In the genomic region with DNA sequence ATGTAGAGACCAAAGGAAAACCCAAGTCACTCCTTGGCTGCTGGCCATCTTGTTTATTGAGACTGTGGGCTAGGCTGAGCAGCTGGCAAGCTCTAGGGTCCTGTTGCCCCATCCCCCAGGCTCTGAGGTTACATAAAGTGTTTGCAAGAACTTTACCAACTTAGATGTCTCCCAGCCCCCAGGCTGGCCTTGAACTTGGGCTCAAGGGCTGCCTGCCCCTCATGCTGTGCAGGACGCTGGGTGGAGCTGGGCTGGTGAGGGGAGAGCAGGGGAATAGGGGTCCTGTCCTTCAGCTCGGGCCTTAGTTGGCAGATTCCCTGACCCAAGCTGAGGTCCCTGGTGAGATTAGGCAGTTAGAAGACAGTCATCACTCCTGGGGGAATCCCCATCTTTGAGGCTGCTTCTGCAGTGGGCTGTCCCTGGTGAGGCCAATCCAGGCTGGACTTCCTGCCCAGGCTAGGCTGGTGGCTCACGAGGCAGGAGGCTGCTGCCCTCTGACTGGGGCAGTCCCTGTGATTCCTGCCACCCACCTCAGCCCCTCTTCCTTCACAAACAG, we compare ENCODE assay signal across 9 mouse cellular contexts. TPM values are rescaled to one million over a fixed set of nuclear protein-coding genes. Genes with fewer than 3 reads are reported as not detected.
DNase-seq lines count a peak whose midpoint lies in the region; ATAC-seq lines count a peak whose summit lies in the region.
"Had no signal": no experiment of that assay in that cellular context is flagged by ENCODE, and none has a peak within 500 bp of the region (broad histone marks: within the 10 kb centered on the region; RNA-seq: fewer than 3 reads in every experiment).

No protein-coding gene starts in this region.

- H3K4me1 ChIP-seq in heart, embryonic 10.5 days = peaks cover 54% of the 10 kb centered on the region
- H3K4me1 ChIP-seq in embryonic facial prominence, embryonic 14.5 days (ENCODE audit: control insufficient read depth, insufficient read depth, low read length) = peaks cover 23% of the 10 kb centered on the region

- no peaks in the 10 kb centered on the region for H3K9me3 ChIP-seq in heart, embryonic 10.5 days
- no peaks in the 10 kb centered on the region for H3K9me3 ChIP-seq in embryonic facial prominence, embryonic 14.5 days (ENCODE audit: control insufficient read depth, low read length)

- H3K36me3 ChIP-seq in heart, embryonic 10.5 days = no peaks in the 10 kb centered on the region
- H3K36me3 ChIP-seq in embryonic facial prominence, embryonic 14.5 days (ENCODE audit: control insufficient read depth, insufficient read depth, low read length) = no peaks in the 10 kb centered on the region
- no peaks in the 10 kb centered on the region for H3K36me3 ChIP-seq in splenic B cell, adult 2 months (ENCODE audit: control insufficient read depth, insufficient read depth, low read length, poor library complexity, severe bottlenecking)

- H3K27ac ChIP-seq in heart, embryonic 10.5 days = peak overlapping the region; percentile 17; the same call in 1 of the 2 replicates
- H3K27ac ChIP-seq in embryonic facial prominence, embryonic 14.5 days (replicated peaks; ENCODE audit: low read depth, low read length) = no peak overlapping the region

- DNase-seq in heart, embryonic 10.5 days (ENCODE audit: low spot score) = no peak
- no peak for DNase-seq in heart, postnatal 36 days
- peak; percentile 52 for DNase-seq in ovary, adult 18-20 months (ENCODE audit: low spot score)
- DNase-seq in ovary, postnatal 10 days (ENCODE audit: low spot score) = no peak
- DNase-seq in embryonic facial prominence, embryonic 14.5 days (ENCODE audit: low spot score) = peak; percentile 80
- DNase-seq in splenic B cell, adult 2 months (ENCODE audit: low read depth, low spot score) = peak; percentile 57
- no peak for DNase-seq in thymus, postnatal 25 days
- no peak for DNase-seq in thymus, postnatal 36 days
- DNase-seq: gastrocnemius, postnatal 36 days had no signal

- H3K27me3 ChIP-seq in heart, embryonic 10.5 days (ENCODE audit: insufficient read depth, poor library complexity, severe bottlenecking) = no peaks in the 10 kb centered on the region
- H3K27me3 ChIP-seq in embryonic facial prominence, embryonic 14.5 days (replicated peaks; ENCODE audit: control insufficient read depth, insufficient read depth, low read length) = no peaks in the 10 kb centered on the region
- H3K27me3 ChIP-seq in splenic B cell, adult 2 months (ENCODE audit: control insufficient read depth, insufficient read depth, low read length, poor library complexity, severe bottlenecking) = no peaks in the 10 kb centered on the region

- no peak overlapping the region for H3K4me2 ChIP-seq in embryonic facial prominence, embryonic 14.5 days (ENCODE audit: low read depth, low read length)

- WGBS in heart, embryonic 10.5 days = 55% methylated on average over 3 of the region's 3 CpGs
- 42% methylated on average over 2 of the region's 3 CpGs for WGBS in embryonic facial prominence, embryonic 14.5 days

- H3K4me3 ChIP-seq in heart, embryonic 10.5 days = no peak overlapping the region
- H3K4me3 ChIP-seq in embryonic facial prominence, embryonic 14.5 days (ENCODE audit: low read depth, low read length) = no peak overlapping the region

- ATAC-seq in embryonic facial prominence, embryonic 14.5 days (ENCODE audit: low read depth) = no peak

- intact Hi-C loops in heart, postnatal 36 days (cut with DNase I) = no loop called here

- no peak overlapping the region for H3K9ac ChIP-seq in embryonic facial prominence, embryonic 14.5 days (ENCODE audit: low read depth, low read length)

RNA-seq across cellular contexts. Expression of a gene that starts 37.3 kb away (rescaled TPM):
- polyA plus RNA-seq in heart, embryonic 10.5 days (2016; fragmentation: Nextera tagmentation; extraction: Ambion mirVana) = 17.1 and 20.1 TPM in 2 replicates
- total RNA-seq in heart, postnatal 36 days (2021) = 10 to 100 TPM; 11.0 to 18.7 TPM
- 35.5 and 39.9 TPM in 2 replicates for polyA plus RNA-seq in embryonic facial prominence, embryonic 14.5 days (2014; fragmentation: Nextera tagmentation; extraction: Ambion mirVana)

RNA-seq across cellular contexts. Expression of a gene that starts 47.6 kb away (rescaled TPM):
- polyA plus RNA-seq in heart, embryonic 10.5 days (2016; fragmentation: Nextera tagmentation; extraction: Ambion mirVana) = 1.5 and 2.1 TPM in 2 replicates
- under 1 TPM; 0.22 to 0.67 TPM for total RNA-seq in heart, postnatal 36 days (2021)
- polyA plus RNA-seq in embryonic facial prominence, embryonic 14.5 days (2014; fragmentation: Nextera tagmentation; extraction: Ambion mirVana) = 5.9 and 8.7 TPM in 2 replicates

RNA-seq across cellular contexts. Expression of a gene that starts 49.1 kb away (rescaled TPM):
- 39.7 and 47.3 TPM in 2 replicates for polyA plus RNA-seq in heart, embryonic 10.5 days (2016; fragmentation: Nextera tagmentation; extraction: Ambion mirVana)
- 1 to 10 TPM; 3.6 to 4.9 TPM for total RNA-seq in heart, postnatal 36 days (2021)
- polyA plus RNA-seq in embryonic facial prominence, embryonic 14.5 days (2014; fragmentation: Nextera tagmentation; extraction: Ambion mirVana) = 21.6 and 22.9 TPM in 2 replicates

RNA-seq across cellular contexts. Expression of a gene that starts 58.3 kb away (rescaled TPM):
- polyA plus RNA-seq in heart, embryonic 10.5 days (2016; fragmentation: Nextera tagmentation; extraction: Ambion mirVana) = 0.08 and 0.11 TPM in 2 replicates
- total RNA-seq in heart, postnatal 36 days (2021) = not detected
- polyA plus RNA-seq in embryonic facial prominence, embryonic 14.5 days (2014; fragmentation: Nextera tagmentation; extraction: Ambion mirVana) = 0.95 and 1.1 TPM in 2 replicates

Comparison
In these comparisons a context has a peak if more than half of its experiments do, and no peak if none do; other contexts are left out.
1. DNase-seq: peak in ovary, adult 18-20 months (single experiment), embryonic facial prominence, embryonic 14.5 days (single experiment) and splenic B cell, adult 2 months (single experiment); none in heart, embryonic 10.5 days (single experiment), heart, postnatal 36 days (0 of 2), ovary, postnatal 10 days (single experiment), thymus, postnatal 25 days (single experiment) and thymus, postnatal 36 days (0 of 2).